Mouse (Mus musculus) stomach, embryonic 16.5 days (tissue): ENCODE measurements around the gene Pik3r6. TPM values are rescaled to one million over a fixed set of nuclear protein-coding genes. Genes with fewer than 3 reads are reported as not detected.

Experiments
- ATAC-seq: fragments of 200-750 bp; cut with Nextera tagmentation; 2 replicates; pipeline ENCODE4 v1.8.0; 2017; ENCODE audit warnings: moderate number of reproducible peaks, moderate TSS enrichment; ENCODE audit not compliant: insufficient read depth, low FRiP score
- H3K27ac ChIP-seq: fragments of 300-500 bp; sonication (generic); 2 replicates; pipeline ENCODE4 v1.5.1; 2014; ENCODE audit warnings: low read length
- H3K27me3 ChIP-seq: fragments of 300-500 bp; sonication (generic); 2 replicates; pipeline ENCODE4 v1.6.1; 2014; ENCODE audit warnings: low read length, control low read depth, mixed read lengths; ENCODE audit not compliant: control insufficient read depth, insufficient read depth
- H3K36me3 ChIP-seq: fragments of 300-500 bp; sonication (generic); 2 replicates; pipeline ENCODE4 v1.6.1; 2014; ENCODE audit warnings: low read length; ENCODE audit not compliant: control insufficient read depth, insufficient read depth
- H3K4me1 ChIP-seq: fragments of 300-500 bp; sonication (generic); 2 replicates; pipeline ENCODE4 v1.6.1; 2014; ENCODE audit warnings: low read length, control low read depth, mixed read lengths; ENCODE audit not compliant: control insufficient read depth, insufficient read depth
- H3K4me2 ChIP-seq: fragments of 300-500 bp; sonication (generic); 2 replicates; pipeline ENCODE4 v1.6.1; 2014; ENCODE audit warnings: low read depth, low read length, mixed read lengths
- H3K4me3 ChIP-seq: fragments of 300-500 bp; sonication (generic); replicated peaks from 2 replicates; pipeline ENCODE4 v1.5.1; 2014; ENCODE audit warnings: mild to moderate bottlenecking, low read length
- H3K9ac ChIP-seq: fragments of 300-500 bp; sonication (generic); 2 replicates; pipeline ENCODE4 v1.6.1; 2014; ENCODE audit warnings: low read length
- H3K9me3 ChIP-seq: fragments of 300-500 bp; sonication (generic); replicated peaks from 2 replicates; pipeline ENCODE4 v1.6.1; 2016; ENCODE audit warnings: low read length, control low read depth; ENCODE audit not compliant: control insufficient read depth
- WGBS: fragments of 180-500 bp; shearing (Covaris S2); extraction: QIAGEN DNeasy Blood & Tissue Kit; methylation state at CpG from one replicate; pipeline ENCODE4 v1.1.7; 2014; 5-methylcytosine and 5-hydroxymethylcytosine counted together
- polyA plus RNA-seq: library from polyadenylated mRNA; unstranded; fragments of >200 nt; fragmentation: Nextera tagmentation; extraction: Ambion mirVana; gene quantifications from 2 replicates; pipeline ENCODE4 v1.2.1, GENCODE M21; 2015

Pik3r6 gene
- polyA plus RNA-seq, 1 experiment from 2014 or later, result 3.2 TPM

DNA sequence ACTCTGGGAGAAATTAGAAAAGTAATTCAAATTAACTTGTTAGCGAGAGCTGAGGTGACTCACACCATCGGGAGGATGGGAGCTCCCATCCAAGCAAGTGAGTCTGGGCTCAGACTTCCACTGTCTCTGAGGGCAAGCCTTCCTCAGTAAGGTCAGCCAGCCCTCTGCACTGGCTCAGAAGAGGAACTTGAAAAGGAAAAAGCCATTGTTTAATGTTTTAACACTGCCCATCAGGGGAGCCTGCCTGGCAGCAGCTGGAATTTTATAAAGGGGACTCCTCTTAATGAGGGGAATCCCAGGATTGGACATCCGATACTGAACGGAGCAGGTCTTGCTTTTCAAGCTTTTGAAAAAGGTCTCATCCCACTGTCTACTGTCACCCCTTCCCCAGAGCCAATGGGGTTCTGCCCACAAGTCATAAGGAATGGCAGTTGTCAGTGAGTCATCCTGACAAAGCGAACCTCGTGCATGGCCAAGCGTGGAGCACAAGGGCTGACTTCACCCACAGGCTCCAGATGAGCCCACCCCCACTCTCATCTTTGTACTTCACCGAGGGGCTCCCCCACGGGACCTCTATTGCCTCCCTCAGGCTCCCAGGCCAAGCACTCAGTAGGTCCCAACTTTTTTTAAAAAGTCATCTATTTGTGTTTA is 34.7 kb upstream of the Pik3r6 start:
- WGBS, result 77% methylated on average over 9 of the region's 9 CpGs
- no peaks in the 10 kb centered on the region for H3K4me1 ChIP-seq
- no peaks in the 10 kb centered on the region for H3K9me3 ChIP-seq
- H3K9ac ChIP-seq, result no peak overlapping the region
- H3K4me2 ChIP-seq, result no peak overlapping the region
- no peak overlapping the region for H3K4me3 ChIP-seq
- H3K36me3 ChIP-seq, result no peaks in the 10 kb centered on the region
- H3K27ac ChIP-seq, result no peak overlapping the region
- ATAC-seq, result no peak
- no peaks in the 10 kb centered on the region for H3K27me3 ChIP-seq

DNA sequence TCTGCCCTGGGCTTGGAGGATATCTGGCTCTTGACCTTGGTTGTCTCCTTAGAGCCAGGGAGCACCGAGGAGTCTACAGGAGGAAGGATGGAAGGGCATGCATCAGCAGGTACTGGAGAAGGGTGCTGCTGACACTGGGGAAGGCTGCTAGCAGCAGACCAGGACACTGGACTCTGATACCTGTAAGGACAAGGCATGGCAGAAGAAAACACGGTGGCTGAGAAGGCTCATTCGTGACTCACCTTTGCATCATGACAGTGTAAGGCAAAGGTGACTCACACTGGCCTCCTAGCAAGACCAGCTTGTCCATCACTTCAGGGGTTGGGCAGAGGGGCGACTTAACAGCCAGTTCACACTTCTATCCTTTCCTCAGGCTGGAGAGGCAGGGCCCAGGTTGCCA is 33.9 kb upstream of the Pik3r6 start:
- ATAC-seq, result no peak
- Histone ChIP-seq H3K4me2 (no peak overlapping the region), H3K36me3 (no peaks in the 10 kb centered on the region), H3K4me1 (no peaks in the 10 kb centered on the region), H3K9me3 (no peaks in the 10 kb centered on the region), H3K4me3 (no peak overlapping the region), H3K27ac (no peak overlapping the region), H3K9ac (no peak overlapping the region), H3K27me3 (no peaks in the 10 kb centered on the region)
- 69% methylated on average over 4 of the region's 4 CpGs for WGBS

DNA sequence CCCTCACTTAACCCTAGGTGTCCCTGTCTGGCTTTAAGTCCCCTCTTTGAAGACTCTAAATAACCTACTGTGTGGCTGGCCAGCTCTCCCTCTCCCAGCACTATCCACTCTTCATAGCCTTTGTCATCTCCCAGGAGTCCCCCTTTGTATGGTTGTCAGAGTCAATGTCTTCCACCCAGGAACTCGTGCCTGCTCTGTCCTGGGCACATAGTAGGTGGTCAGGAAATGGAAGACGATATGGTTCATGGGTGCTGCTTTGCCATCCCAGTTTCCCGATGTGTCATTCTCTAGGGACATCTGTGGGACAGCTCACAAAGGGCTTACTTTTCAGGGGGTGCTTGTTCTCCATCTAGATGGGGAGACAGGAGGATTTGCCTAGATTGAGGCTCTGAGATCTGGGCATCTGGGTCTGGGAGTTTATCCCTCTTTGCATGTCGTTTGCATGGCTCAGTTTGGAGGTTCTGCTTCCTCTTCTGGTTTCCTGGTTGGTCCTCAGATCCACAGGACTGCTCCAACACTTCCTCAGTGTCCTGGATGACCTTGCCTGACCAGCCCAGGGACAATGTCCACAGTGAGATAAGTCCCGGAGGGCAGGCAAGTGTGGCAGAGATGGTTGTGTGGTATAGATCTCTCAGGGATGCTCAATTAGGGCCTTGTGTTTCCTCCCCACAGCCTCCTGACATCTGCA is 30.5 kb upstream of the Pik3r6 start:
- no peak for ATAC-seq
- H3K9ac ChIP-seq, result no peak overlapping the region

DNA sequence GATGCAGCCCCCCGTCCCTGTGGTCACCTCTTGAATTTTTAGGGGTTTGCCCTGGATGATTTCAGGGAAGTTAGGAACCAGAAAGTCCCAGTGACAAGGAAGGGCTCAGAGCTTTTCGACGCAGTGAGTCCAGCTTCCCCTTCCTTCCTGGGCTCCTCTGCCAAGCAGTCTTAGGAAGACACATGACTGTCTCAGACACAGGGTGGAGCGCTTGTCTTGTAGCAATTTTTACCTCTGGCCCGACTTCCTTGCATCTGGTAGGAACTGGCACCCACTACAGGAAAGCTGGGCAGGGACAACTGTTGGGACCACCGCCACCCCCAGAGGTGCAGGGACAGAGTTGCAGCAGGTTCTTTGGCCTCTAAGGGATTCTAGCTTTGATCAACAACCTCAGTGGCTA is 28.2 kb upstream of the Pik3r6 start:
- Histone ChIP-seq H3K9me3 (no peaks in the 10 kb centered on the region), H3K4me2 (no peak overlapping the region), H3K27ac (no peak overlapping the region), H3K4me3 (no peak overlapping the region), H3K4me1 (peaks cover 8% of the 10 kb centered on the region; the same call in 1 of the 2 replicates), H3K36me3 (no peaks in the 10 kb centered on the region), H3K27me3 (no peaks in the 10 kb centered on the region), H3K9ac (no peak overlapping the region)
- ATAC-seq, result no peak
- 71% methylated on average over 6 of the region's 6 CpGs for WGBS

More for the DNA sequence above, 30.5 kb upstream of the Pik3r6 start:
- 79% methylated on average over 5 of the region's 5 CpGs for whole genome bisulfite sequencing
- no peaks in the 10 kb centered on the region for H3K36me3 ChIP-seq
- no peaks in the 10 kb centered on the region for H3K9me3 ChIP-seq
- H3K27me3 ChIP-seq, result no peaks in the 10 kb centered on the region
- H3K4me1 ChIP-seq, result 0 out of 2 replicates have a peak, but pooled peaks cover 3% of the 10 kb centered on the region
- no peak overlapping the region for H3K4me2 ChIP-seq
- no peak overlapping the region for H3K27ac ChIP-seq
- H3K4me3 ChIP-seq, result no peak overlapping the region

DNA sequence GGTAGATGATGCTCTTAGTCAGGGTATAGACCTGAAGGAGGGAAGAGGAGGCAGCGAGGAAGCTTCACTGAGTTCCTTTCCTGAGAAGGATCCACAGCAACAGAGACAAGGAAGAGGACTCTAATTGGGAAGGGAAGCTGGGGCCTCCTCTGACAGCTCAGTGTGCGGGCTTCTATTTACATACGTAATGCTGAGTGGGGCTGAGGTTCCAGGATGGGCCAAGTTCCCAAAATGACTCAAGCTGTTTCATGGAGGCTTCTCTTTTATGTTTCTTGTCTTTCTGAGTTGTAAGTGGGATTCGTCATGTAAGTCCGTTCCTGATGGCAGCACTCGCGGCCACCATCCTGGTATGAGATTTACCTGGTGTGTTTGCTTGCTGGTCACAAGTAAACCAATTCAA is 27.1 kb upstream of the Pik3r6 start:
- Histone ChIP-seq H3K4me1 (peaks cover 8% of the 10 kb centered on the region; the same call in 1 of the 2 replicates), H3K9me3 (no peaks in the 10 kb centered on the region), H3K4me2 (no peak overlapping the region), H3K27ac (no peak overlapping the region), H3K27me3 (no peaks in the 10 kb centered on the region), H3K36me3 (no peaks in the 10 kb centered on the region), H3K4me3 (no peak overlapping the region), H3K9ac (no peak overlapping the region)
- ATAC-seq, result no peak
- 68% methylated on average over 7 of the region's 7 CpGs for WGBS

DNA sequence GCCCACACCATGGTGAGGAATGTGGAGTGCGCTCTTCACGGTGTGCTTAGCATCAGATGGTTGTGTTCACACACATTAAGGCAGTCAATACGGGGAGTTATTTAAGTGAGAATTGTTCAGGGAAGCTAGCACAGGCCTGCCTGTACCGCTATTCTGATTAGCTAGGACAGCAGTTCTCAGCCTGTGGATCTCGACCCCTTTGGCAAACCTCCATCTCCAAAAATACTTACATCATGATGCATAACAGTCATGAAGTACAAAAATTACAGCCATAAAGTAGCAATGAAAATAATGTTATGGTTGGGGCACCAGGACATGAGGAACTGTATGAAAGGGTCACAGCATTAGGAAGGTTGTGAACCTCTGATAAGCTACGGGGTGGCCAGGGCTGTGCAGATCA is 25.2 kb upstream of the Pik3r6 start:
- no peak for ATAC-seq
- Histone ChIP-seq H3K27me3 (no peaks in the 10 kb centered on the region), H3K4me2 (no peak overlapping the region), H3K36me3 (no peaks in the 10 kb centered on the region), H3K9ac (no peak overlapping the region), H3K9me3 (no peaks in the 10 kb centered on the region), H3K4me3 (no peak overlapping the region), H3K4me1 (peaks cover 8% of the 10 kb centered on the region; the same call in 1 of the 2 replicates), H3K27ac (no peak overlapping the region)
- WGBS, result 69% methylated on average over 6 of the region's 6 CpGs

DNA sequence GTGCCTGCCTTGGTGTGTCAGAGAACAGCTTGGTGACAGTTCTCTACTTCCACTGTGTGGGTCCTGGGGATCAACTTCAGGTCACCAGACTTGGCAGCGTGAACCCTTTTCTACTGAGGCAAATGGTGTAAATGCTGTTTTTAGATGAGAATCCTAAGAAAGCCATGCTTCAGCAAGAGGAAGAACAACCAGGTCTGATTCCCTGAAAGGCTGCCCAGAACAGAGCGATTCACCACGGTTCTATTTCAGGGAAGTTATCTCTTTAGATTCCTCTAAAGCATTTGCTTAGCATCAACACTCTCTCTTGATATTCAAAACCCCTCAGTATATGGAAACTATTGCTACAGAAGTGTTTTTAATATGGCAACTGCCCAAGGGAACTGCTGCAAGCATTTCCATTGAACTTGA is 24.2 kb upstream of the Pik3r6 start:
- WGBS, result 48% methylated on average over 3 of the region's 3 CpGs
- H3K27ac ChIP-seq, result peak overlapping the region; percentile 21; the same call in 1 of the 2 replicates
- H3K4me1 ChIP-seq, result peaks cover 8% of the 10 kb centered on the region; the same call in 1 of the 2 replicates
- ATAC-seq, result no peak
- H3K9me3 ChIP-seq, result no peaks in the 10 kb centered on the region
- H3K4me2 ChIP-seq, result no peak overlapping the region
- no peak overlapping the region for H3K4me3 ChIP-seq
- H3K27me3 ChIP-seq, result no peaks in the 10 kb centered on the region
- H3K36me3 ChIP-seq, result no peaks in the 10 kb centered on the region
- H3K9ac ChIP-seq, result no peak overlapping the region

DNA sequence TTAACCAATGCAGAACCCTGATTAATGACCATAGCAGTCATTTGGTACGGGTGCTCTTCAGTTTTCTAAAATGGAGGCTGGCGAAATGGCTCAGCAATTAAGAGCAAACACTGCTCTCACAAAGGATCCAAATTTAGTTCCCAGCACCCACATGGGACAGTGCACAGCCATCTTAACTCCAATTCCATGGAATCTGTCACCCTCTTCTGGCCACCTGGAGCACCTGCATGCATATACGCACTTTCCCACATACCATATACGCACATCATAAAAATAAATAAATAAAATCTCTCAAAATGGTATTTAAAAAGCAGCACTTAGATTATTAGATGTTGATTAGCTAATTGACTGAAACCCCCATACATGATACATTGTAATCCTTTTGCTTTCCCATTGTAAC is 22.2 kb upstream of the Pik3r6 start:
- H3K36me3 ChIP-seq, result no peaks in the 10 kb centered on the region
- H3K4me1 ChIP-seq, result peaks cover 8% of the 10 kb centered on the region; the same call in 1 of the 2 replicates
- ATAC-seq, result no peak
- H3K4me2 ChIP-seq, result no peak overlapping the region
- H3K27me3 ChIP-seq, result no peaks in the 10 kb centered on the region
- H3K27ac ChIP-seq, result no peak overlapping the region
- 92% methylated on average over 4 of the region's 4 CpGs for WGBS
- no peak overlapping the region for H3K4me3 ChIP-seq
- H3K9ac ChIP-seq, result no peak overlapping the region
- H3K9me3 ChIP-seq, result no peaks in the 10 kb centered on the region

DNA sequence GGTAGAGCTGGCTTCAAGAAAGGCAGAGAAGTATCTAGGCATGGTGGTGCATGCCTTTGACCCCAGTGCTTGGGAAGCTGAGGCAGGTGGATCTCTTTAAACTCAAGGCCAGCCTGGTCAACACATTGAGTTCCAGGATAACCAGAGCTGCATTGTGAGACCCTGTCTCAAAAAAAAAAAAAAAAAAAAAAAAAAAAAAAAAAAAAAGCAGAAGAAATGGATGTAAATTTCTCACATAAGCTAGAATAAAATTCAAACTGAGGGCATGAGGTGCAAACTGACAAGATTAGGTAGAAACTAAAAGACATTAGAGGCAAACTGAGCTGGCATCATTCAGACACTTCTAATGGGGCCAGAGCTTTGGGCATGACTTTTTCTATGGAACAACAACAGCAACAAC is 20.8 kb upstream of the Pik3r6 start:
- no peak overlapping the region for H3K4me2 ChIP-seq
- H3K4me3 ChIP-seq, result no peak overlapping the region
- H3K36me3 ChIP-seq, result no peaks in the 10 kb centered on the region
- no peak for ATAC-seq
- H3K9ac ChIP-seq, result no peak overlapping the region
- no peak overlapping the region for H3K27ac ChIP-seq
- no peaks in the 10 kb centered on the region for H3K9me3 ChIP-seq
- H3K4me1 ChIP-seq, result peaks cover 5% of the 10 kb centered on the region; the same call in 1 of the 2 replicates
- no peaks in the 10 kb centered on the region for H3K27me3 ChIP-seq
